Mouse (Mus musculus): Measurements from ENCODE around the gene 2310039H08Rik. TPM values are rescaled to one million over a fixed set of nuclear protein-coding genes. Genes with fewer than 3 reads are reported as not detected.

2310039H08Rik gene
- polyA plus RNA-seq, 1 experiment: 63.8 TPM

- Histone ChIP-seq H3K4me3 (no peak overlapping the region), H3K36me3 (ENCODE audit: control insufficient read depth, insufficient read depth) (peaks cover 17% of the 10 kb centered on the region), H3K4me2 (ENCODE audit: low read depth) (no peak overlapping the region), H3K79me2 (ENCODE audit: control insufficient read depth, insufficient read depth) (no peaks in the 10 kb centered on the region), H3K27me3 (ENCODE audit: control insufficient read depth, insufficient read depth, insufficient read length) (no peaks in the 10 kb centered on the region), H3ac (ENCODE audit: control insufficient read depth, insufficient read length) (no peak overlapping the region)
- TF ChIP-seq POLR2A (IDR thresholded peaks at IDR 0.05; ENCODE audit: insufficient read length, low read depth): no peak
- no peak for TF ChIP-seq USF1 (IDR thresholded peaks at IDR 0.05; ENCODE audit: low read depth)
- no peak for TF ChIP-seq TCF3 (IDR thresholded peaks at IDR 0.05; ENCODE audit: insufficient read length, low read depth)
- no peak for TF ChIP-seq POLR2AphosphoS2 (IDR thresholded peaks at IDR 0.05; ENCODE audit: insufficient read length, low read depth)
- no peak for TF ChIP-seq MAX (IDR thresholded peaks at IDR 0.05; ENCODE audit: low read depth)
- TF ChIP-seq TCF12 (IDR thresholded peaks at IDR 0.05; ENCODE audit: insufficient read depth, poor library complexity, severe bottlenecking): no peak
- TF ChIP-seq E2F4 (IDR thresholded peaks at IDR 0.05; ENCODE audit: insufficient read depth): no peak
- TF ChIP-seq CEBPB (IDR thresholded peaks at IDR 0.05; ENCODE audit: insufficient read depth, poor library complexity, severe bottlenecking): no peak
- no peak for TF ChIP-seq REST (IDR thresholded peaks at IDR 0.05; ENCODE audit: insufficient read depth, insufficient read length)
- TF ChIP-seq MYOD1 (IDR thresholded peaks at IDR 0.05; ENCODE audit: control insufficient read depth in 1 of 3, insufficient read length in 2 of 3, low read depth in 2 of 3): no peak
- no peak for TF ChIP-seq MYOG (IDR thresholded peaks at IDR 0.05; ENCODE audit: control insufficient read depth in 1 of 3, insufficient read depth in 1 of 3, insufficient read length in 2 of 3, low read depth in 2 of 3)
- no peak for TF ChIP-seq SRF (IDR thresholded peaks at IDR 0.05; ENCODE audit: control insufficient read depth, insufficient read length, low read depth)
Observed at GRCm38 (mm10) chr17:46808376-46808775, 35.9 kb downstream of the 2310039H08Rik start.

- Histone ChIP-seq H3K79me2 (ENCODE audit: control insufficient read depth, insufficient read depth) (no peaks in the 10 kb centered on the region), H3ac (ENCODE audit: control insufficient read depth, insufficient read length) (no peak overlapping the region), H3K4me2 (ENCODE audit: low read depth) (no peak overlapping the region), H3K27me3 (ENCODE audit: control insufficient read depth, insufficient read depth, insufficient read length) (no peaks in the 10 kb centered on the region), H3K36me3 (ENCODE audit: control insufficient read depth, insufficient read depth) (peaks cover 17% of the 10 kb centered on the region), H3K4me3 (no peak overlapping the region)
- TF ChIP-seq TCF12 (IDR thresholded peaks at IDR 0.05; ENCODE audit: insufficient read depth, poor library complexity, severe bottlenecking): no peak
Observed at GRCm38 (mm10) chr17:46809131-46809830, 36.8 kb downstream of the 2310039H08Rik start.

- TF ChIP-seq MYOD1 (IDR thresholded peaks at IDR 0.05; ENCODE audit: control insufficient read depth in 1 of 3, insufficient read length in 2 of 3, low read depth in 2 of 3) (no peak), POLR2AphosphoS2 (IDR thresholded peaks at IDR 0.05; ENCODE audit: insufficient read length, low read depth) (no peak), E2F4 (IDR thresholded peaks at IDR 0.05; ENCODE audit: insufficient read depth) (no peak), MAX (IDR thresholded peaks at IDR 0.05; ENCODE audit: low read depth) (no peak), REST (IDR thresholded peaks at IDR 0.05; ENCODE audit: insufficient read depth, insufficient read length) (no peak), POLR2A (IDR thresholded peaks at IDR 0.05; ENCODE audit: insufficient read length, low read depth) (no peak), USF1 (IDR thresholded peaks at IDR 0.05; ENCODE audit: low read depth) (no peak), SRF (IDR thresholded peaks at IDR 0.05; ENCODE audit: control insufficient read depth, insufficient read length, low read depth) (no peak), TCF3 (IDR thresholded peaks at IDR 0.05; ENCODE audit: insufficient read length, low read depth) (no peak), TCF12 (IDR thresholded peaks at IDR 0.05; ENCODE audit: insufficient read depth, poor library complexity, severe bottlenecking) (no peak), MYOG (IDR thresholded peaks at IDR 0.05; ENCODE audit: control insufficient read depth in 1 of 3, insufficient read depth in 1 of 3, insufficient read length in 2 of 3, low read depth in 2 of 3) (no peak), CEBPB (IDR thresholded peaks at IDR 0.05; ENCODE audit: insufficient read depth, poor library complexity, severe bottlenecking) (no peak)
- peaks cover 13% of the 10 kb centered on the region for H3K36me3 ChIP-seq (ENCODE audit: control insufficient read depth, insufficient read depth)
- no peak overlapping the region for H3K4me3 ChIP-seq
- H3K79me2 ChIP-seq (ENCODE audit: control insufficient read depth, insufficient read depth): no peaks in the 10 kb centered on the region
- H3ac ChIP-seq (ENCODE audit: control insufficient read depth, insufficient read length): no peak overlapping the region
- no peak overlapping the region for H3K4me2 ChIP-seq (ENCODE audit: low read depth)
- H3K27me3 ChIP-seq (ENCODE audit: control insufficient read depth, insufficient read depth, insufficient read length): no peaks in the 10 kb centered on the region
Observed at GRCm38 (mm10) chr17:46810672-46811071, 38.2 kb downstream of the 2310039H08Rik start.

GRCm38 (mm10) chr17:46812442-46812841, 40.0 kb downstream of the 2310039H08Rik start:
- H3K4me3 ChIP-seq: no peak overlapping the region
- H3ac ChIP-seq (ENCODE audit: control insufficient read depth, insufficient read length): no peak overlapping the region
- TF ChIP-seq SRF (IDR thresholded peaks at IDR 0.05; ENCODE audit: control insufficient read depth, insufficient read length, low read depth) (no peak), MYOD1 (IDR thresholded peaks at IDR 0.05; ENCODE audit: control insufficient read depth in 1 of 3, insufficient read length in 2 of 3, low read depth in 2 of 3) (no peak), TCF3 (IDR thresholded peaks at IDR 0.05; ENCODE audit: insufficient read length, low read depth) (no peak), USF1 (IDR thresholded peaks at IDR 0.05; ENCODE audit: low read depth) (no peak), CEBPB (IDR thresholded peaks at IDR 0.05; ENCODE audit: insufficient read depth, poor library complexity, severe bottlenecking) (no peak), POLR2A (IDR thresholded peaks at IDR 0.05; ENCODE audit: insufficient read length, low read depth) (no peak), REST (IDR thresholded peaks at IDR 0.05; ENCODE audit: insufficient read depth, insufficient read length) (no peak), MAX (IDR thresholded peaks at IDR 0.05; ENCODE audit: low read depth) (no peak), MYOG (IDR thresholded peaks at IDR 0.05; ENCODE audit: control insufficient read depth in 1 of 3, insufficient read depth in 1 of 3, insufficient read length in 2 of 3, low read depth in 2 of 3) (no peak), E2F4 (IDR thresholded peaks at IDR 0.05; ENCODE audit: insufficient read depth) (no peak), POLR2AphosphoS2 (IDR thresholded peaks at IDR 0.05; ENCODE audit: insufficient read length, low read depth) (no peak)
- H3K27me3 ChIP-seq (ENCODE audit: control insufficient read depth, insufficient read depth, insufficient read length): no peaks in the 10 kb centered on the region
- no peaks in the 10 kb centered on the region for H3K79me2 ChIP-seq (ENCODE audit: control insufficient read depth, insufficient read depth)
- H3K4me2 ChIP-seq (ENCODE audit: low read depth): no peak overlapping the region
- peaks cover 8% of the 10 kb centered on the region for H3K36me3 ChIP-seq (ENCODE audit: control insufficient read depth, insufficient read depth)

- no peak for TF ChIP-seq E2F4 (IDR thresholded peaks at IDR 0.05; ENCODE audit: insufficient read depth)
- no peak for TF ChIP-seq TCF12 (IDR thresholded peaks at IDR 0.05; ENCODE audit: insufficient read depth, poor library complexity, severe bottlenecking)
- TF ChIP-seq USF1 (IDR thresholded peaks at IDR 0.05; ENCODE audit: low read depth): no peak
- TF ChIP-seq MAX (IDR thresholded peaks at IDR 0.05; ENCODE audit: low read depth): no peak
- no peak for TF ChIP-seq MYOD1 (IDR thresholded peaks at IDR 0.05; ENCODE audit: control insufficient read depth in 1 of 3, insufficient read length in 2 of 3, low read depth in 2 of 3)
- no peak for TF ChIP-seq MYOG (IDR thresholded peaks at IDR 0.05; ENCODE audit: control insufficient read depth in 1 of 3, insufficient read depth in 1 of 3, insufficient read length in 2 of 3, low read depth in 2 of 3)
- TF ChIP-seq CEBPB (IDR thresholded peaks at IDR 0.05; ENCODE audit: insufficient read depth, poor library complexity, severe bottlenecking): no peak
- peaks cover 8% of the 10 kb centered on the region for H3K36me3 ChIP-seq (ENCODE audit: control insufficient read depth, insufficient read depth)
Observed at GRCm38 (mm10) chr17:46813637-46814036, 41.2 kb downstream of the 2310039H08Rik start.

More at GRCm38 (mm10) chr17:46813637-46814036, 41.2 kb downstream of the 2310039H08Rik start:
- H3K27me3 ChIP-seq (ENCODE audit: control insufficient read depth, insufficient read depth, insufficient read length): no peaks in the 10 kb centered on the region
- no peaks in the 10 kb centered on the region for H3K79me2 ChIP-seq (ENCODE audit: control insufficient read depth, insufficient read depth)
- no peak overlapping the region for H3K4me2 ChIP-seq (ENCODE audit: low read depth)
- H3ac ChIP-seq (ENCODE audit: control insufficient read depth, insufficient read length): no peak overlapping the region
- no peak overlapping the region for H3K4me3 ChIP-seq
